Mouse (Mus musculus) left cerebral cortex, postnatal 36 days (tissue): ENCODE results near the gene Sost. TPM values are rescaled to one million over a fixed set of nuclear protein-coding genes. Genes with fewer than 3 reads are reported as not detected.

Experiments
- DNase-seq, 2 experiments: peaks; one replicate each; pipeline ENCODE4 v3.0.0; 2021 to 2022; ENCODE audit warnings: low spot score in 2 of 2, mixed read lengths in 1 of 2
- intact Hi-C: fragments of 180-260 bp; cut with DNase I; formaldehyde crosslinking; loops from one replicate; pipeline ENCODE4 v1.15.1; 2025
- total RNA-seq, 2 experiments: library from RNA; stranded (reverse); gene quantifications; 2 replicates each; pipeline ENCODE4 v1.2.3; 2021

Gene Sost
- total RNA-seq, 2 experiments from 2014 or later = 0.15 TPM; not detected in 1

- intact Hi-C loops = no loop called here
- no peak for DNase-seq
Measured at GRCm38 (mm10) chr11:101963043-101963442, 3.8 kb downstream of the Sost start.

GRCm38 (mm10) chr11:101957476-101957875, 9.3 kb downstream of the Sost start:
- intact Hi-C loops = no loop called here
- no peak for DNase-seq

GRCm38 (mm10) chr11:101953441-101953840, 13.4 kb downstream of the Sost start:
- no peak for DNase-seq
- intact Hi-C loops = no loop called here

GRCm38 (mm10) chr11:101952541-101953341, 14.1 kb downstream of the Sost start:
- intact Hi-C loops = no loop called here
- DNase-seq = no peak

GRCm38 (mm10) chr11:101950021-101950420, 16.8 kb downstream of the Sost start:
- DNase-seq = no peak
- intact Hi-C loops = no loop called here

- DNase-seq = no peak
- intact Hi-C loops = no loop called here
Measured at GRCm38 (mm10) chr11:101946525-101946924, 20.3 kb downstream of the Sost start.

GRCm38 (mm10) chr11:101943055-101943454, 23.8 kb downstream of the Sost start:
- no peak for DNase-seq
- intact Hi-C loops = no loop called here

- intact Hi-C loops = no loop called here
- no peak for DNase-seq
Measured at GRCm38 (mm10) chr11:101937108-101937507, 29.7 kb downstream of the Sost start.

- intact Hi-C loops = no loop called here
- no peak for DNase-seq
Measured at GRCm38 (mm10) chr11:101936421-101936820, 30.4 kb downstream of the Sost start.

GRCm38 (mm10) chr11:101935743-101936142, 31.1 kb downstream of the Sost start:
- intact Hi-C loops = no loop called here
- no peak for DNase-seq

GRCm38 (mm10) chr11:101931978-101932377, 34.8 kb downstream of the Sost start:
- DNase-seq = no peak
- intact Hi-C loops = no loop called here

GRCm38 (mm10) chr11:101928030-101928762, 38.6 kb downstream of the Sost start:
- intact Hi-C loops = no loop called here

GRCm38 (mm10) chr11:101926951-101927589, 39.7 kb downstream of the Sost start:
- intact Hi-C loops = no loop called here
- no peak for DNase-seq

More at GRCm38 (mm10) chr11:101928030-101928762, 38.6 kb downstream of the Sost start:
- no peak for DNase-seq

GRCm38 (mm10) chr11:101925636-101926035, 41.2 kb downstream of the Sost start:
- intact Hi-C loops = no loop called here

GRCm38 (mm10) chr11:101924441-101924976, 42.3 kb downstream of the Sost start:
- intact Hi-C loops = no loop called here

More at GRCm38 (mm10) chr11:101925636-101926035, 41.2 kb downstream of the Sost start:
- no peak for DNase-seq

GRCm38 (mm10) chr11:101923988-101924387, 42.8 kb downstream of the Sost start:
- DNase-seq = no peak
- intact Hi-C loops = no loop called here

More at GRCm38 (mm10) chr11:101924441-101924976, 42.3 kb downstream of the Sost start:
- DNase-seq = no peak

- DNase-seq = no peak
Measured at GRCm38 (mm10) chr11:101921361-101921952, 45.4 kb downstream of the Sost start.

GRCm38 (mm10) chr11:101919660-101920059, 47.2 kb downstream of the Sost start:
- intact Hi-C loops = loop anchor here (1.0 kb wide), 1 partner anchor 50 kb away; no protein-coding TSS in a partner anchor
- peak; percentile 69 to 85 for DNase-seq

More at GRCm38 (mm10) chr11:101921361-101921952, 45.4 kb downstream of the Sost start:
- intact Hi-C loops = no loop called here

- intact Hi-C loops = loop anchor here (1.0 kb wide), 1 partner anchor 51 kb away; no protein-coding TSS in a partner anchor
- DNase-seq = no peak
Measured at GRCm38 (mm10) chr11:101918609-101919008, 48.2 kb downstream of the Sost start.
